Mouse (Mus musculus) CH12.LX (cell line): ENCODE measurements around the gene Eri3. TPM values are rescaled to one million over a fixed set of nuclear protein-coding genes. Genes with fewer than 3 reads are reported as not detected.

Experiments used
- DNase-seq: peaks from one replicate; pipeline ENCODE4 v3.0.0-alpha.2; 2013; ENCODE audit errors: extremely low read depth
- H3K27ac ChIP-seq: 2 replicates; pipeline ENCODE4 v1.5.1; 2012; ENCODE audit warnings: low read depth, mild to moderate bottlenecking, control low read depth, moderate library complexity; ENCODE audit not compliant: insufficient read depth
- H3K27me3 ChIP-seq: replicated peaks from 2 replicates; pipeline ENCODE3; 2012; ENCODE audit warnings: inconsistent platforms
- H3K36me3 ChIP-seq, 2 experiments: replicated peaks in 1 of 2; 2 replicates each; pipeline versions ENCODE3 to v1.6.1; 2012; ENCODE audit warnings: inconsistent platforms in 1 of 2, low read length in 1 of 2, mild to moderate bottlenecking in 1 of 2, mixed read lengths in 1 of 2, moderate library complexity in 1 of 2; ENCODE audit not compliant: control insufficient read depth in 1 of 2, insufficient read depth in 1 of 2
- H3K4me1 ChIP-seq, 2 experiments: 2 replicates each; pipeline ENCODE4 v1.6.1; 2012; ENCODE audit warnings: inconsistent platforms in 1 of 2, moderate library complexity in 1 of 2; ENCODE audit not compliant: insufficient read depth in 2 of 2, control insufficient read depth in 1 of 2
- H3K4me2 ChIP-seq: 2 replicates; pipeline ENCODE4 v1.6.1; 2012; ENCODE audit warnings: low read depth, mild to moderate bottlenecking, control low read depth; ENCODE audit not compliant: poor library complexity, insufficient read depth, severe bottlenecking
- H3K4me3 ChIP-seq, 3 experiments: fragments of 150-350 bp in 1 of 3; sonication (generic) in 1 of 3; replicated peaks in 1 of 3; 2 replicates each; pipeline versions ENCODE3 to v1.5.1; 2011 to 2012; ENCODE audit warnings: low read depth in 2 of 3, low read length in 2 of 3, mild to moderate bottlenecking in 2 of 3, moderate library complexity in 2 of 3, control low read depth in 1 of 3, improper control_type of control experiment in 1 of 3, inconsistent platforms in 1 of 3, mixed read lengths in 1 of 3; ENCODE audit not compliant: poor library complexity in 1 of 3
- H3K79me2 ChIP-seq: replicated peaks from 2 replicates; pipeline ENCODE4 v1.6.1; 2012; ENCODE audit warnings: mild to moderate bottlenecking, moderate library complexity; ENCODE audit not compliant: control insufficient read depth, poor library complexity, insufficient read depth, severe bottlenecking; ENCODE audit errors: extremely low read depth
- H3K9ac ChIP-seq: 2 replicates; pipeline ENCODE4 v1.6.1; 2012; ENCODE audit warnings: low read depth, mild to moderate bottlenecking, control low read depth, moderate library complexity; ENCODE audit not compliant: insufficient read depth
- H3K9me3 ChIP-seq: replicated peaks from 2 replicates; pipeline ENCODE3; 2012; ENCODE audit warnings: low read length, inconsistent platforms, mixed read lengths
- BHLHE40 ChIP-seq: IDR thresholded peaks from 2 replicates; pipeline ENCODE4 v1.6.1; 2011; ENCODE audit warnings: mild to moderate bottlenecking, low read depth, low read length, improper control_type of control experiment
- CHD2 ChIP-seq: IDR thresholded peaks from 2 replicates; pipeline ENCODE4 v1.6.1; 2011; ENCODE audit warnings: low read length, improper control_type of control experiment
- CTCF ChIP-seq, 2 experiments: IDR thresholded peaks in 1 of 2; conservative IDR thresholded peaks in 1 of 2; 2 replicates each; pipeline ENCODE4 v1.5.1; 2011 to 2012; ENCODE audit warnings: low read depth in 2 of 2, low read length in 2 of 2, improper control_type of control experiment in 1 of 2, inconsistent platforms in 1 of 2, mild to moderate bottlenecking in 1 of 2, moderate library complexity in 1 of 2
- E2F4 ChIP-seq: IDR thresholded peaks from 2 replicates; pipeline ENCODE4 v1.6.1; 2011; ENCODE audit warnings: low read depth, low read length, improper control_type of control experiment; ENCODE audit not compliant: insufficient replicate concordance
- ELF1 ChIP-seq: IDR thresholded peaks from 2 replicates; pipeline ENCODE4 v1.6.1; 2014; ENCODE audit warnings: low read depth, mild to moderate bottlenecking, inconsistent platforms, low read length, improper control_type of control experiment
- EP300 ChIP-seq: IDR thresholded peaks from 2 replicates; pipeline ENCODE4 v1.6.1; 2011; ENCODE audit warnings: low read length, improper control_type of control experiment
- GABPA ChIP-seq: IDR thresholded peaks from 2 replicates; pipeline ENCODE4 v1.6.1; 2012; ENCODE audit warnings: low read depth, low read length, improper control_type of control experiment, inconsistent platforms; ENCODE audit not compliant: insufficient replicate concordance
- HCFC1 ChIP-seq: IDR thresholded peaks from 2 replicates; pipeline ENCODE4 v1.6.1; 2012; ENCODE audit warnings: low read depth, mild to moderate bottlenecking, inconsistent platforms, low read length, improper control_type of control experiment
- IRF4 ChIP-seq: IDR thresholded peaks from 2 replicates; pipeline ENCODE4 v1.6.1; 2014; ENCODE audit warnings: low read depth, mild to moderate bottlenecking, inconsistent platforms, low read length, improper control_type of control experiment
- JUN ChIP-seq: IDR thresholded peaks from 2 replicates; pipeline ENCODE4 v1.6.1; 2011; ENCODE audit warnings: low read depth, mild to moderate bottlenecking, low read length, improper control_type of control experiment, moderate library complexity; ENCODE audit not compliant: insufficient read depth
- JUND ChIP-seq: conservative IDR thresholded peaks from 2 replicates; pipeline ENCODE4 v1.6.1; 2011; ENCODE audit warnings: low read depth, low read length, improper control_type of control experiment
- KAT2A ChIP-seq: IDR thresholded peaks from 2 replicates; pipeline ENCODE4 v1.6.1; 2012; ENCODE audit warnings: low read length, improper control_type of control experiment, inconsistent platforms; ENCODE audit not compliant: insufficient replicate concordance
- MAFK ChIP-seq: IDR thresholded peaks from 2 replicates; pipeline ENCODE4 v1.6.1; 2011; ENCODE audit warnings: low read length, improper control_type of control experiment; ENCODE audit not compliant: insufficient replicate concordance
- MAX ChIP-seq: IDR thresholded peaks from 2 replicates; pipeline ENCODE4 v1.6.1; 2011; ENCODE audit warnings: low read length, improper control_type of control experiment
- MAZ ChIP-seq: IDR thresholded peaks from 2 replicates; pipeline ENCODE4 v1.6.1; 2012; ENCODE audit warnings: low read depth, mild to moderate bottlenecking, inconsistent platforms, low read length, improper control_type of control experiment, moderate library complexity
- MEF2A ChIP-seq: IDR thresholded peaks from 2 replicates; pipeline ENCODE4 v1.6.1; 2014; ENCODE audit warnings: low read depth, mild to moderate bottlenecking, inconsistent platforms, low read length, improper control_type of control experiment, borderline replicate concordance
- MXI1 ChIP-seq: IDR thresholded peaks from 2 replicates; pipeline ENCODE4 v1.6.1; 2011; ENCODE audit warnings: mild to moderate bottlenecking, low read depth, low read length, improper control_type of control experiment
- MYC ChIP-seq: IDR thresholded peaks from 2 replicates; pipeline ENCODE4 v1.6.1; 2011; ENCODE audit warnings: low read depth, mild to moderate bottlenecking, improper control_type of control experiment, low read length
- NRF1 ChIP-seq: IDR thresholded peaks from 2 replicates; pipeline ENCODE4 v1.6.1; 2014; ENCODE audit warnings: low read depth, mild to moderate bottlenecking, inconsistent platforms, low read length, improper control_type of control experiment, moderate library complexity
- PAX5 ChIP-seq: IDR thresholded peaks from 2 replicates; pipeline ENCODE4 v1.6.1; 2012; ENCODE audit warnings: low read length, inconsistent platforms, mixed read lengths
- POLR2A ChIP-seq: IDR thresholded peaks from 2 replicates; pipeline ENCODE4 v1.6.1; 2011; ENCODE audit warnings: low read depth, mild to moderate bottlenecking, improper control_type of control experiment, low read length
- RAD21 ChIP-seq: IDR thresholded peaks from 2 replicates; pipeline ENCODE4 v1.6.1; 2011; ENCODE audit warnings: low read depth, mild to moderate bottlenecking, low read length, improper control_type of control experiment, moderate library complexity
- RCOR1 ChIP-seq: conservative IDR thresholded peaks from 2 replicates; pipeline ENCODE4 v1.6.1; 2012; ENCODE audit warnings: low read depth, mild to moderate bottlenecking, inconsistent platforms, low read length, improper control_type of control experiment
- SIN3A ChIP-seq: IDR thresholded peaks from 2 replicates; pipeline ENCODE4 v1.6.1; 2012; ENCODE audit warnings: low read length, improper control_type of control experiment, inconsistent platforms
- TBP ChIP-seq: conservative IDR thresholded peaks from 2 replicates; pipeline ENCODE4 v1.6.1; 2011; ENCODE audit warnings: low read depth, low read length, improper control_type of control experiment
- TCF12 ChIP-seq: IDR thresholded peaks from 2 replicates; pipeline ENCODE4 v1.6.1; 2014; ENCODE audit warnings: low read depth, mild to moderate bottlenecking, inconsistent platforms, low read length, improper control_type of control experiment
- USF2 ChIP-seq: conservative IDR thresholded peaks from 2 replicates; pipeline ENCODE4 v1.6.1; 2011; ENCODE audit warnings: low read depth, low read length, improper control_type of control experiment
- ZC3H11A ChIP-seq: IDR thresholded peaks from 2 replicates; pipeline ENCODE4 v1.6.1; 2012; ENCODE audit warnings: low read depth, mild to moderate bottlenecking, inconsistent platforms, low read length, improper control_type of control experiment
- ZKSCAN1 ChIP-seq: IDR thresholded peaks from 2 replicates; pipeline ENCODE4 v1.6.1; 2012; ENCODE audit warnings: low read depth, inconsistent platforms, low read length, improper control_type of control experiment, borderline replicate concordance
- ZMIZ1 ChIP-seq: IDR thresholded peaks from 2 replicates; pipeline ENCODE4 v1.6.1; 2012; ENCODE audit warnings: low read depth, mild to moderate bottlenecking, inconsistent platforms, low read length, improper control_type of control experiment
- ZNF384 ChIP-seq: IDR thresholded peaks from 2 replicates; pipeline ENCODE4 v1.6.1; 2012; ENCODE audit warnings: low read depth, low read length, improper control_type of control experiment, inconsistent platforms
- dilution Hi-C: fragments of 300-500 bp; cut with MboI; formaldehyde crosslinking; loops from 2 replicates; pipeline ENCODE4 v1.14.3; 2020; ENCODE audit warnings: low sequenced_read_pairs; ENCODE audit not compliant: extremely low pct_unique_long_range_greater_than_20kb, extremely low pct_ligation_motif_present
- in situ Hi-C: fragments of 300-500 bp; cut with MboI; formaldehyde crosslinking; loops from 3 replicates; pipeline ENCODE4 v1.14.3; 2019; ENCODE audit warnings: low sequenced_read_pairs, low pct_ligation_motif_present, low pct_unique_long_range_greater_than_20kb, mixed read lengths
- polyA plus RNA-seq: library from polyadenylated mRNA; unstranded; fragments of >175 nt; gene quantifications from 2 replicates; pipeline ENCODE4 v1.2.1, GENCODE M21; 2012; ENCODE audit warnings: low read depth; ENCODE audit not compliant: insufficient read length
- total RNA-seq, 2 experiments: library from RNA; depleted of rRNA; stranded (reverse); fragments of 300-350 nt in 1 of 2; fragments of >200 nt in 1 of 2; gene quantifications; 2 replicates each; pipeline ENCODE4 v1.2.3; 2012 to 2014

Gene Eri3
- total RNA-seq (2012; rRNA removed) (31.6 and 38.0 TPM in 2 replicates), total RNA-seq (2014; rRNA removed) (28.4 and 31.2 TPM in 2 replicates), polyA plus RNA-seq (31.1 and 31.9 TPM in 2 replicates)

DNA sequence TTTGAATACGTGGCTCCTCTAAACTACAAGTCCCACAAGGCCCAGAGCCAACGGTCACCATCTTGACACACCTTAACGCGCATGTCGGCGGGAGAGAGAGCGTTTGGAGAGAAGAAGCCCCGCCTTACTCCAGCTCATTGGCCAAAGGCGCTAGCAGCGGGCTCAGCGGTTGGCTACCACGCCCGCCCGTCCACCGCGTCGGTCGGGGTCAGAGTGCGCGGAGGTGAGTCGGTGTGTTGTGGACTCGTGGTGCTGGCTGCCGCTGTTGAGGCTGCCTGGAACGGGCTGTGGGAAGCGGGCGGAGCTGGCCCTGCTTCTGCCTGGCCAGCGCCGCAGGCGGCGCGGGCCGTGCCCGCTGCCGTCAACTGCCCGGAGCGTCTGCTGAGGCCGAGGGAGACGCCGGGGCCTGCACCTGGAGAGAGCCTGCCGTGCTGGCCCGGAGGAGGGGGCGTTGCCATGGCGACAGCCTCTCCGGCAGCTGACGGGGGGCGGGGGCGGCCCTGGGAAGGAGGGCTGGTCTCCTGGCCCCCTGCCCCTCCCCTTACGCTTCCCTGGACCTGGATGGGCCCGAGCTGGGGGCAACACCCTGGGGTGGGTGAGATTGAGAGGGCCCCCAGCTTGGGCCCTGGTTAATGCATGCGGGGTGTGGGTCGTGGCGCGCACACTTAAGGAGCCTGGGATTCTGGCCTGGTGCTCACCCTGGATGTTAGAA, at the start of gene Eri3:
Gene Eri3, plus strand, starts transcription at position 226 of the 712 bp plus-strand sequence.
- dilution Hi-C loops, result no loop called here
- in situ Hi-C loops, result no loop called here

DNA sequence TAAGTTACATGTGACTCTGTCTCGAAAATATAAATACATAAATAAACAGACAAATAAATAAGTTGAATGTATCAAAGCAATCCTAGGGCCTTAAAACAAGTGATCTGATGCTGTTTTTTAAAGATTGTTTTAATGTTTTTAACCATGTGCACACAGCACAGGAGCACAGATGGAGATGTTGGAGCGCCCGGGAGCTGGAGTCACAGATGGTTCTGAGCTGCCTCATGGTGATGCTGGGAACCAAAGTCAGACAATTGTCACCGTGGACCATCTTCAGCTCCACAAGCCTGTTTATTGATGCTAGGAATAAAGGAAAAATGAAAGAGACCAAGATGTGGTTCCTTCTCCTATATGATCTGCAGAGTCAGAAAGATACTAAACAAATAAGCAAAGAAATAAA, 31.9 kb upstream of the Eri3 start:
- dilution Hi-C loops (no loop called here), in situ Hi-C loops (no loop called here)
- no peaks in the 10 kb centered on the region for H3K36me3 ChIP-seq
- H3K27me3 ChIP-seq, result peaks cover 3% of the 10 kb centered on the region
- no peaks in the 10 kb centered on the region for H3K9me3 ChIP-seq
- H3K9ac ChIP-seq, result no peak overlapping the region
- H3K27ac ChIP-seq, result no peak overlapping the region
- no peak overlapping the region for H3K4me2 ChIP-seq
- no peaks in the 10 kb centered on the region for H3K79me2 ChIP-seq
- no peak overlapping the region for H3K4me3 ChIP-seq
- TF ChIP-seq JUND, result no peak
- TF ChIP-seq MAFK, result no peak
- no peak for TF ChIP-seq PAX5
- TF ChIP-seq MAX, result no peak
- TF ChIP-seq USF2, result no peak
- no peak for TF ChIP-seq TBP
- no peak for TF ChIP-seq E2F4
- TF ChIP-seq MEF2A, result no peak
- TF ChIP-seq SIN3A, result no peak
- TF ChIP-seq ZNF384, result no peak
- TF ChIP-seq CTCF (conservative IDR thresholded peaks at IDR 0.05 in 1 of 2, IDR thresholded peaks at IDR 0.05 in 1 of 2; ENCODE audit: low read depth in 2 of 2, low read length in 2 of 2), result no peak
- TF ChIP-seq EP300, result no peak
- H3K4me1 ChIP-seq, result no peaks in the 10 kb centered on the region
- DNase-seq, result no peak

More for the DNA sequence above, at the start of gene Eri3:
- Histone ChIP-seq H3K27me3 (no peaks in the 10 kb centered on the region), H3K4me3 (peak within 1 kb of the TSS; percentile 75 to 89 (median 79)), H3K4me1 (peaks cover 7 to 50% of the 10 kb centered on the region in 2 experiments; a peak in 3 of 4 replicates), H3K79me2 (no peaks in the 10 kb centered on the region), H3K36me3 (peaks cover 0 to 9% of the 10 kb centered on the region in 2 experiments), H3K9ac (peak within 1 kb of the TSS; percentile 87), H3K9me3 (no peaks in the 10 kb centered on the region), H3K27ac (no peak within 1 kb of the TSS), H3K4me2 (peak within 1 kb of the TSS; percentile 73)
- TF ChIP-seq TCF12 (peak; percentile 56; the same call in 1 of the 2 replicates), E2F4 (0 out of 2 replicates have a peak, but pooled peaks have one; percentile 78), MAZ (no peak), MAX (peak; percentile 58), ZMIZ1 (0 out of 2 replicates have a peak, but pooled peaks have one; percentile 41), IRF4 (0 out of 2 replicates have a peak, but pooled peaks have one; percentile 7), JUN (no peak), NRF1 (peak; percentile 90), POLR2A (peak; percentile 72), MXI1 (peak; percentile 95), RCOR1 (no peak), KAT2A (peak; percentile 95; the same call in 1 of the 2 replicates), ELF1 (peak; percentile 51; the same call in 1 of the 2 replicates), RAD21 (no peak), MYC (peak; percentile 73), SIN3A (peak; percentile 92), ZNF384 (no peak), USF2 (no peak), CTCF (conservative IDR thresholded peaks at IDR 0.05 in 1 of 2, IDR thresholded peaks at IDR 0.05 in 1 of 2; ENCODE audit: low read depth in 2 of 2, low read length in 2 of 2) (no peak), ZC3H11A (no peak), HCFC1 (peak; percentile 98), MEF2A (peak; percentile 40; the same call in 1 of the 2 replicates), PAX5 (no peak), ZKSCAN1 (no peak), CHD2 (peak; percentile 97), TBP (0 out of 2 replicates have a peak, but pooled peaks have one; percentile 25), EP300 (no peak), BHLHE40 (no peak), GABPA (peak; percentile 39; the same call in 1 of the 2 replicates)
- peak; percentile 99 for DNase-seq
